Mouse (Mus musculus) CD4-positive, CD25-positive, alpha-beta regulatory T cell, adult 2 months (primary cell): ENCODE data around the gene Foxr2.
A peak's percentile ranks its signal among the peaks of the same experiment; 100 is the strongest.

Experiments
- DNase-seq: peaks from one replicate; pipeline ENCODE4 v3.0.0-alpha.2; 2012; ENCODE audit warnings: low read depth, low spot score

Gene Foxr2

DNA sequence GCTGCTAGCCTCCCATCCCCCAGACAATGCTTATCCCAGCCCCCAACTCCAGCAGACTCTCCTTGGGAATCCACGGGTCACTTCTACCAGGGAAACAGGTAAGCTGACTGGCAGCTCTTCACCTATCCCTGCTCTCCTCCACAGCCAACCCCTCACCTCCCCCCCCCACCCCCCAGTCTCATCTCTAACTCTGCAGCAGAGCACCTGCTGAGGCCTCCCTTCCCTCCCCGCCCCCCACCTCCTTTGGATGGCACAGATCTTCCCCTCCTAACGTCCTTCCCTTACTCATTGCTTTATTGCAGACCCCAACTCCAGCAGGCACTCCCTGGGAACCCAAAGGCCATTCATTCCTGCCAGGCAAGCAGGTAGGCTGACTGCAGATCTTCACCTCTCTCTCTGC is at the start of gene Foxr2:
Gene Foxr2 (plus strand): TSS at position 301 of the 400 bp plus-strand sequence.
- DNase-seq, result no peak

- no peak for DNase-seq
These were observed 427 bp downstream of the Foxr2 start for GRCm38 (mm10) chrX:153119013-153119412.

GRCm38 (mm10) chrX:153139734-153140515 is 21.3 kb downstream of the Foxr2 start, which contains the start of gene Rragb:
Rragb (plus strand) TSS chrX:153139981.
- peak; percentile 83 for DNase-seq

GRCm38 (mm10) chrX:153142656-153143055 is 24.1 kb downstream of the Foxr2 start:
- DNase-seq, result no peak

GRCm38 (mm10) chrX:153151766-153152165 is 33.2 kb downstream of the Foxr2 start:
- DNase-seq, result no peak

GRCm38 (mm10) chrX:153155322-153155721 is 36.7 kb downstream of the Foxr2 start:
- peak; percentile 62 for DNase-seq

DNA sequence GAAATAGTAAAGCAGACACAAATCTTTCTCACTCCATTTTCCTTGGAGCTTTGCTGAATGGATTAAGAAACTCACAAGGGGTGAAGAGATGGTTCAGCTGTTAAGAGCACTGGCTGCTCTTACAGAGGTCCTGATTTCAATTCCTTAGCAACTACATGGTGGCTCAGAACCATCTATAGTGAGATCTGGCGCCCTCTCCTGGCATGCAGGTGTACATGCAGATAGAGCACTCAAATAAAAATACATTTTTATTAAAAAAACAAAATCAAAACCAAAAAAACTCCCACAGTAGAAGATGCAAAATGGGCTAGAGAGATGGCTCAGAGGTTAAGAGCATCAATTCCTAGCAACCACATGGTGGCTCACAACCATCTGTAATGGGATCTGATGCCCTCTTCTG is 56.2 kb downstream of the Foxr2 start:
- peak; percentile 51 for DNase-seq

- no peak for DNase-seq
These were observed 63.6 kb downstream of the Foxr2 start for GRCm38 (mm10) chrX:153182221-153182620.
